Mouse (Mus musculus) adrenal gland, adult 2 months (tissue): ENCODE results near the gene Mlx. TPM values are rescaled to one million over a fixed set of nuclear protein-coding genes. Genes with fewer than 3 reads are reported as not detected.

Experiments used
- DNase-seq: peaks from one replicate; pipeline ENCODE4 v3.0.0; 2021
- polyA plus RNA-seq: library from polyadenylated mRNA; depleted of rRNA; stranded (reverse); fragments of >200 nt; gene quantifications from 2 replicates; pipeline ENCODE4 v1.2.3, GENCODE M21; 2012
- total RNA-seq, 2 experiments: library from RNA; stranded (reverse); gene quantifications; 2 replicates each; pipeline ENCODE4 v1.2.3; 2021

The Mlx gene
- total and polyA plus RNA-seq, 3 experiments, result 42.4 to 72.3 (median 57.8) TPM

DNA sequence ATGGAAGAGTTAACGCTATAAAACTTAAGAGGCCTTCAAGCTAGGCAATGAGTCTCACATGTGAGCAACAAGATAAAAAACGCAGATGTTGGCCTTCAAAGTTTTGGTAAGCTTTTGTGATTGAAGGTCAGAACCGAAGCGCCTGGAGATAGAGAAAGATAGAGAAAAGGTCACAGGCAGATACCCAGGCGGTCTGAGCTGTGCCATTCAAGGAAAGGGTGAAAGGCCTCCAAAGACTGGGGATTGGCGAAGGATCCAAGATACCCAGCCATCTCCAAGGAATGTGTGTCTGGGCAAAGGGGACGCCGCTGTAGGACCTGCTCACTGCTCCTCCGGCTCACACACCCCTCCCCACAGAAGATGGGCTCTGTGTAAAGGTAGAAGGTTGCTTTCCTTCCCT is 22.1 kb upstream of the Mlx start:
- peak; percentile 76 for DNase-seq

DNA sequence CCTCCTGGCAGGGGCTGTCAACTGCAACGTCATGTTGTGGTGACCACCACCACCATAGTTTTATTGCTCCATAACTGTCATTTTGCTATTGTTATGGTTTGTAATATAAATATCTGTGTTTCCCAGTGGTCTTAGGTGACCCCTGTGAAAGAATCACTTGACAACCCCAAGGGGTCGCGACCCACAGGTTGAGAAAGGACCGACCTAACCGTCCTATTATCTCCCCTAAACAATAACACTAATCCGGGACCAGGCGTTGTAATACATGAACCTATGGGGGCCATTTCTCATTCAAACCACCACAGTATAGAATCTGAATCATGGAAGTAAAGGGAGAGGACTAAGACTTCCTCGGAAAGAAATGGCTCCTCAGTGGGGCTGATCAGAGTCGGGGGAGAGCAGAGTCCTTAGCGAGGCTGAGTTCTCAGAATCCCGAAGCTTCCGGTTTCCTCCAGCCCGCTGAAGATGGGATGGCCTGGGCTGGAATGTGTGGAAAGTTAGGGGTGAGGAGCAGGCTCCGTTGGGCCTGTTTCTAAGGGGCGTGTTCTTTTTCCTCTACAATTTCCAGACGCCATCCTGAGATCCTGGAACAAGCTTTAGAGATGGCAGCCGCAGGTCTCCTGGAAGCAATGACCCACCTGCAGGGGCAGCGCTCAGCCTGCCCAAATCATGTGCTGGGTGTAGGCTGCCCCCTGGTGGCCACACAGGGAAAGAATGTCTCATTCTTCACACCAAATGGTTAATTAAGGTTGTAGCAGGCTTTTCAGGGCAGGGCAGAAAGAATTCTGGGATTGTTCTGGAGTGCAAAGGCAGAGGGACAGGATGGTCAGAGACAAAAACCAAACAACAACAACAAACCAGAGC is 20.3 kb upstream of the Mlx start:
- peak; percentile 86 for DNase-seq

DNA sequence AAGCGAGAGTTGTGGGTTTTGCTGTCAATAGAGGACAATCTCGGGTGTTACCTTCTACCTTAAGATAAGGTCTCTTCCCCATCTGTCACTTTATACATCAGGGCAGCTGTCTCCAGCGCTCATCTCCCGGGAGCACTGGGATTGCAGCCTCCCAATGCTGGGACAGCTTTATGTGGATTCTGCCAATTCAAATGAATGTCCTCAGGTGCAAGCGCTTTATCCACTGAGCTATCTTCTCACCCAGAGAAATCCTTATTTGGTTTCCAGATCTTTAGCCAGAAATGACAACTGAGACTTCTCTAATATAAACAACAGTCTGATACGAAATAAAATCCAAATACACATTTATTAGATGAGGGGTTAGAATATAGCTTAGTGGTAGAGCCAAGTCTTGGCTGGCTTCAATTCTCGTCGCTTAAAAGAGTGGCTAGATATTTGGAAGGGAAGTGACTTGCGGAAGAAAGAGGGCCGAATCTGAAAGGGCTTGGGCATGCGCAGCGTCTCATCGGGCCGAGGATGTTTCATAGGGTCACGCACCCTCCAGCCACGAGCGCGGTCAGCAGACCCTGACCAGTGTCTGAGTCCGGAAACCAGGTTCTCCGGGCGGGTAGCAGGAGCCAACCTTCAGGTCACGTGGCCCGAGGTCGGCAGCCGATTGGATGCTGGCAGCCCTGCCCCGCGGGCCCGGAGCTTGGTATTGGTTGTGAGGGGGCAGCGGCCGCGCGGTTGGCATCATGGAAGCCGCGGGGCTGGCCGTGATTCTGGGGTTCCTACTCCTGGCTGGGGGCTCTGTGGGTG is 17.5 kb upstream of the Mlx start, which contains the start of gene Naglu:
TSS of gene Naglu (plus strand) at position 622 of the 798 bp plus-strand sequence.
- peak; percentile 99 for DNase-seq

DNA sequence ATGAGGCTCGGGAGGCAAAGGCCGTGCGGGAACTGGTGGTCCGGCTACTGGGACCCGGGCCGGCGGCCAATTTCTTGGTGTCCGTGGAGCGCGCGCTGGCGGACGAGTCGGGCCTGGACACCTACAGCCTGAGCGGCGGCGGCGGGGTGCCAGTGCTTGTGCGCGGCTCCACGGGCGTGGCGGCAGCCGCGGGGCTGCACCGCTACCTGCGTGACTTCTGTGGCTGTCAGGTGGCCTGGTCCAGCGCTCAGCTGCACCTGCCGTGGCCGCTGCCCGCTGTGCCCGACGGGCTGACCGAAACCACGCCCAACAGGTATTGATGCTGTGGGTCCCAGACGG is 16.9 kb upstream of the Mlx start:
- DNase-seq, result no peak

DNA sequence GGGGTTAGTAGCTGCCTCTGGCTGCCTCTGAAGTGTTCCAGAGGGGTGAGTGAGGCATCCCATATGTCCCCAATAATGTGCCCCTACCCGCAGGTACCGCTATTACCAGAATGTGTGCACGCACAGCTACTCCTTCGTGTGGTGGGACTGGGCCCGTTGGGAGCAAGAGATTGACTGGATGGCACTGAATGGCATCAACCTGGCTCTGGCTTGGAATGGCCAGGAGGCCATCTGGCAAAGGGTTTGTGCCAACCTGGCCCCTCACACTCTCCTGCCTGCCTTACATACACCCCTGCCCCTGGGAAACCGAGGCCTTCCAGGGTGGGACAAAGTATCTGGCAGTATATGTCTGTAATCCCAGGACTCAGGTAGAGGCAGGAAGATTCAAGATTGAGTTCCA is 16.1 kb upstream of the Mlx start:
- DNase-seq, result no peak

DNA sequence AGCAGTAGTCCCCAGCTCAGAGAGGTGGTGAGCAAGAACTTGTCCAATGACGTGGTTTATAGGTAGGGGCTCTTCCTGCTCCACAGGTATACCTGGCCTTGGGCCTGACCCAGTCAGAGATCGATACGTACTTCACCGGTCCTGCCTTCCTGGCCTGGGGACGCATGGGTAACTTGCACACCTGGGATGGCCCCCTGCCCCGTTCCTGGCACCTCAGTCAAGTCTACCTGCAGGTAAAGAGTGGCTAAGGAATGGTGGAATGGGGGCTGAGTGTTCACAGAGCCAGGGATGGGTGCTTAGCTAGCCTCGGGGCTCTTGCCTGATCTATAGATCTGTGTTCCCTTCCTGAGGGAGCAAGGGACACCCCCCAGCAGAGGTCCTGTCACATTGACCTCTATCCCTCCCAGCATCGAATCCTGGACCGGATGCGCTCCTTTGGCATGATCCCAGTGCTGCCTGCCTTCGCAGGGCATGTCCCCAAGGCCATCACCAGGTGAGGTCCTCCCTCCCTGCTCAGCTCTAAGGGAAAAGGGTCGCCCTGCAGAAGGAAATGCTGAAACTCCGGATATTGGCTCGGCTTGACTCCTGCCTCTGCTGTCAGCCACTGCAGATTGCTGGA is 15.2 kb upstream of the Mlx start:
- DNase-seq, result no peak

DNA sequence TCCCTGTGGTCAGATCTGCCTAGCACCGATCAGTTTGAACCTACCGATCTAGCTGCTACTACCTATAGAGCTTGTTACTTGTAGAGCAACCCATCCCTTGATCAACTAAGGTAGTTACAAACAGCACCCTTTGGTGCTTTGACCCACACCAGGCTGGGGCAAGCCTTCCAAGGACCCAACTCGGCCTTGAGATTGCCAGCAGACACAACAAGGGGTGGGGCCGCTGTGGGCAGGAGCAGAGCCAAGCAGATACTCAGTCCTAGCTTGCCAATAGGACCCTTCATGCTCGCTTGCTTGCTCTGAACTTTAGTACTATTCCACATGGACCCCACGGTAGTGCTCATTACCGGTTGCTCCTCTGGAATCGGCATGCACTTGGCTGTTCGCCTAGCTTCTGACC is 9.0 kb upstream of the Mlx start, which contains the start of gene Hsd17b1:
TSS of gene Hsd17b1 (plus strand) at position 291 of the 400 bp plus-strand sequence.
- DNase-seq, result peak; percentile 57

DNA sequence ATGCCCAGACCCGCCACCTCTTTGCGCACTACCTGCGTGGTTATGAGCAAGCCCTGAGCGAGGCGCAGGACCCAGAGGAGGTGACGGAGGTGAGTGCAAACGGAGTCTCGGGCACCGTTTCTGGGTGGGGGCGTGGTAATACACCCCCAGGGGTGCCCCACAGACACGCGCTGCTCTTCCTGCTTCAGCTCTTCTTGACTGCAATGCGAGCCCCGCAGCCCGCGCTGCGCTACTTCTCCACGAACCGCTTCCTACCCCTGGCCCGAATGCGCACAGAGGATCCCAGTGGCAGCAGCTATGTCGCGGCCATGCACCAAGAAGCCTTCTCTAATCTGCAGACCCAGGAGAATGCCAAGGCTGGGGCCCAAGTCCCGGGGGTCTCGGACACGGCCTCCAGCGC is 7.3 kb upstream of the Mlx start:
- DNase-seq, result no peak

DNA sequence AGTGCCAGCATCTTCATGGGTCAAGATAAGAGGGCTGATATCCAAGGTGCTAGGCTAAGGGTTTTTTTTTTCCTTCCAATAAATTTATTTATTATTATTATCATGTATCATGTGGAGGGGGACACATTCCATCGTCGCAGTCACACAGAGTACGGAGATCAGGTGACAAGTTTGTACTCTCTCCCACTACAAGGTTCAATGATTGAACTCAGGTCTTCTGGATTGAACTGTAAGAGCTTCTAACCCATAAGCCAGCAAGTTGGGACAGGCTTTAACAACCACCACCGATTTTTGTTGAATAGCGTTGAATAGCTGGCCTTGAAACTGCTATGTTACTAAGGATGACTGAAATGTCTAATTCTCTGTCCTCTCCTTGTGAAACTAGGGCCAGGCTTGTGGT is 6.7 kb upstream of the Mlx start:
- no peak for DNase-seq

DNA sequence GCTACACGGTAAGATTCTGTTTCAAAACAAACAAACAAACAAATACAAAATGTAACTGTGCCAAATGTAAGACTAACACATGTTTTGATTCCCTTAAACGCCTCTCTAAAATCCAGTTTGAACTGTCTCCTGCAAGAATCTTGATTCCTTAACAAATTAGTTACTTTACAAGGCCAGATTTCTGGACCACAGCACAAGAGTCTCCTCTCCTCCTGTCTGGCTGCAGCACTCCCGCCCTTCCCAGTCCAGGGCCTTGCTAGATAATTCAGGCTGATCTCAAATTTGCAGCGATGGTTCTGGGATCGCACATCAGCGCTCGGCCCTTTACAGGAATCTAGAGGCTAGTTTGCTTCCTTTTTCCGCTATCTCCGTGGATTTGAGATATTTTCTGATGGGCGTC is 5.4 kb upstream of the Mlx start:
- no peak for DNase-seq

DNA sequence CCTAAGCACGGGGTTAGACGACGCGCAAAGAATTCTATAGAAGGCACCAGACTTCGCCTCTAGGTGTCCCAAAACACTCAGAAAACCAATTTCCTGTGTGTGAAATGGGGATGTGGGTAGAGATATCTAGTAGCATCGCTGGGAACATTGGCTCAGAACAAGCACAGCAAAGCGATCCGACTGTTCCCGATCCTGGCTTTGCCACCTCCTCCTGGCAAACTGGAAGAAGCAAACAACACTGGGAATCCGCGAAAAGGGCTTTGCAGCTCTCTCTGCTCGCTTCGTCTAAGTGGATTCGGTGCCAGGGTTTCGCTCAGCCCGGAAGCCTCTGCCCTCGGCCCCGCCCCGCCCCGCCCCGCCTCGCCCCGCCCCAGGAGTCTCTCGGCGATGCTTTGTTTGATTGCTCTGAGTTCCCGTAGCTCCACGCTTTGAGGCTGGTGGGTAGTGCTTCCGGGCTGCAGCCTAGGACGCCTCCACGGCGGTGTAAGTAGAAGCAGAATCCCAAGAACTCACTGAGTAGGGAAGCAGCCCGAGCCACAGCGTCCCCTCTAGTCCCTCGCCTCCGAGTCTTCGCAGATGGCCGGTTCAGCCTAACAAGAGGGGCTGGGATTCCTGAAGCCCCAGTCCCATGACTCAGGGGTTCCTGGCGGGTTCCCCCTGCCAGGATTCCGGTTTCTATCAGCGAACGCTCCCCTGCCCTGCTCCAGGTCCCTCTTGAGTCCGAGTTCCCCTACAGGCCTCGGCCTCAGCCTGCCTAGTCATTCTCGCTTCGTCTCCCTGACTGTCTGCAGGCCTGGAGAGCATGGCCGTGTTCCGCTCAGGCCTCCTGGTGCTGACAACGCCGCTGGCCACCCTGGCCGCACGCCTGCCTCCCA is 4.6 kb upstream of the Mlx start, which contains the start of gene Coasy:
TSS of gene Coasy (plus strand) at position 358 of the 875 bp plus-strand sequence.
- DNase-seq, result peak; percentile 92

DNA sequence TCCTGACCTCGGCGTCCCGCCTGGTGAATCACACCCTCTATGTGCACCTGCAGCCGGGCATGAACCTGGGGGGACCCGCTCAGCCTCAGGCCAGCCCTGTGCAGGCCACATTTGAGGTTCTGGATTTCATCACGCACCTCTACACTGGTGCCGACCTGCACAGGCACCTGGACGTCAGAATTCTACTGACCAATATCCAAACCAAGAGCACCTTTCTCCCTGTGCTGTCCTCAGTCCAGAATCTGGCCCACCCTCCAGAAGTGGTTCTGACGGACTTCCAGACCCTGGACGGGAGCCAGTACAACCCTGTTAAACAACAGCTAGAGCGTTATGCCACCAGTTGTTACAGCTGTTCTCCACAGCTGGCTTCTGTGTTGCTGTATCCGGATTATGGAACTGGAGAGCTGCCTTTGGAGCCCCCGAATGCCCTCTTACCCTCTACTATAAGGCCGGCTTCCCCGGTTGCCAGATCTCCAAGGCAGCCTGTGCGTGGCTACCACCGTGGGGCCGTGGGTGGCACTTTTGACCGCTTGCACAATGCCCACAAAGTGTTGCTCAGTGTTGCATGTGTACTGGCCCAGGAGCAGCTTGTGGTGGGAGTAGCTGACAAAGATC is 3.9 kb upstream of the Mlx start:
- DNase-seq, result peak; percentile 67

DNA sequence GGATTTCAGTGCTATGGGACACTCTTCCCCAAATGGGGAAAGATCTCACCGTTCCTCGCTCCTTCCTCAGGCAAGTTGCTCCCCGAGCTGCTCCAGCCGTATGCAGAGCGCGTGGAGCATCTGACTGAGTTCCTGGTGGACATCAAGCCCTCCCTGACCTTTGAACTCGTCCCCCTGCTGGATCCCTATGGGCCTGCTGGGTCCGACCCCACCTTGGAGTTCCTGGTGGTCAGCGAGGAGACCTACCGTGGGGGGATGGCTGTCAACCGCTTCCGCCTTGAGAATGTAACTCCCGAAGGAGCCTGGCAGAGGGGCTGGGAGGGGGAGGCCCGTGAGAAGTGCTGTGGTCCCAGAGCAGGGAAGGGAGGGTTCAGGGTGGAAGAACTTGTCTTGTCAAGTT is 2.8 kb upstream of the Mlx start:
- DNase-seq, result no peak

DNA sequence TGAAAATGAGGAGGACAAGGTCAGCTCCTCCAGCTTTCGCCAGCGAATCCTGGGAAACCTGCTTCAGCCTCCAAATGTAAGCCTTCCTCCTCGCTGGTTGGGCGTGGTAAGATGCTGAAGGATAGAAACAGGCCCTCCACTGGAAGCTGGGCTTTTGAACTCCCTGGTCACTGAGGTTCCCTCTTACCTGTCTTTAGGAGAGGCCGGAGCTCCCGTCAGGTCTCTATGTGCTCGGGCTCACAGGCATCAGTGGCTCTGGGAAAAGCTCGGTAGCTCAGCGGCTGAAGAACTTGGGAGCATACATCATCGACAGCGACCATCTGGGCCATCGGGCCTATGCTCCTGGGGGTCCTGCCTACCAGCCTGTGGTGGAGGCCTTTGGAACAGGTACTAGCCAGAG is 2.3 kb upstream of the Mlx start:
- DNase-seq, result no peak

DNA sequence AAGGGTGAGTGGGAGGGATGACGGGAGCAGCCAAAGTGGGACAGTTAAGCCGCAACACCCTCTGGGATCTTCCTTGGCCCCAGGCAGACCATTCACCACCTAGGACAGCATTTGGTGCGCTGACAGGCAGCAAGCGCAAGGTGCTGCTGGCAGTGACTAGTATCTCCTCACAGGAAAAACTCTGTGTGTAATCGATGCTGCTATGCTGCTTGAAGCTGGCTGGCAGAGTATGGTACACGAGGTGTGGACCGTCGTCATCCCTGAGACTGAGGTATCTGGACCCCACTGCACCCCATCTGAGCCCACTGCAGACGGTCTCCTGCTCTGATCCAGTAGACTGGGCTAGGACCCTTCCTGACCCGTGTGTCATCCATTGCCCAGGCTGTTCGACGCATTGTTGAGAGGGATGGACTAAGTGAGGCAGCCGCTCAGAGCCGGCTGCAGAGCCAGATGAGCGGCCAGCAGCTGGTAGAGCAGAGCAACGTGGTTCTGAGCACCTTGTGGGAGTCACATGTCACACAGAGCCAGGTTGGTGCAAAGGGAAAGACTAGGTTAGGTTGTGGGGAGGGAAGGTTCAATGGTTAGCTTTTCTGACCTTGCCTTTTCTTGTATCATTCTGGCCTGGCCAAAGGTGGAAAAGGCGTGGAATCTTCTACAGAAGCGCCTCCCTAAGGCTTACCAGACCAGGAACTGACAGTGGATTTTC is 1.3 kb upstream of the Mlx start:
- peak; percentile 8 for DNase-seq

DNA sequence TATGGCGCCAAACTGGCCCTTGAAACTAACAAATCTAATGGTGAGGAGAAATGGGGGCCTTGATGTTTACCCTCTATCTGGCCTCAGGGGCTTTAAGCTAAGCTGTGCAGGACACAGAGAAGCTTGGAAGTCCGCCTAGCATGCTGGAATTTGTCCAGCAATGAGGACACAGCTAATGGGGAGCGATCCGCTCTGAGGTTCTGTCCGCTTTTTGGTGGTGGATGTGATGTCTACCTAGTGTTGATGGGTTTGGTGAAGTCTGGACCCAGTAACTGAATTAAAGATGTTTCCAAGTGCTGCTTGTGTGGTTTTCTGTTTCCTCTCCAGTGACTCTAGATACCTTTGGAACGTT is 778 bp upstream of the Mlx start:
- peak; percentile 25 for DNase-seq

DNA sequence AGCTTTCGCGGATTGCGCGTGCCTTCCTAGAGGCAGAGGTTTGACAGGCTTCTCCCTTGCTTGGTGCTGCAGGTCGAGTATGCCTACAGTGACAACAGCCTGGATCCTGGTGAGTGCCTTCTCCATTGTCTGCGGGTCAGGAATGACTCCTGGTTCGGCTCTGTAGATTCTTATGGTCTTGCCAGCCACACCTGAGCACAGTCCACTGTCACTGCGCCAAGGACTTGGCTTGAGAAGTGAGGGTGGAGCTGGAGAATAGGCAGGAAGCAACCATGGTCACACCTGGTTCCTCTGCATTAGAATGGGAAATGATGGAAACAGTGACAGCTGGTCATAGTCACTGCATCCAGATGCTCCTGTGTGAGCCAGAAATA is 592 bp downstream of the Mlx start:
- DNase-seq, result no peak

DNA sequence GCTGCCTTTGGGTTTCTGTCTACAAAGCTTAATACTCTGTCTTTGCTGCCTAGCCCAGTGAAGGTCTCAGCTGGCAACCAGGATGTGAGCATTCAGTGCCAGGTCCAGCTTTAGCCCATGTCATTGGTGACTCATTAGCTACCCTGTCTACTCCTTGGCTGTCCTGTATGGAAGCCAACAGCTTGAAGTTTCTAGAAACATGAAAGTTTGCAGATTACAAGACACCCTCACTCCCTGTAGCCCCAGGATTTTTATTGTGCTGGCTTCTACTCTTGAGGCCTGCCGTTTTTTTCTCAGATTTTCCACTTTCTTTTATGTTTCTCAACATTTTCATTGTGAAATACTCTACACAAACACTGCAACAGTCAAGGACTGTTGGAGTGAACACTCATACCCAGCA is 2.9 kb downstream of the Mlx start:
- peak; percentile 70 for DNase-seq

DNA sequence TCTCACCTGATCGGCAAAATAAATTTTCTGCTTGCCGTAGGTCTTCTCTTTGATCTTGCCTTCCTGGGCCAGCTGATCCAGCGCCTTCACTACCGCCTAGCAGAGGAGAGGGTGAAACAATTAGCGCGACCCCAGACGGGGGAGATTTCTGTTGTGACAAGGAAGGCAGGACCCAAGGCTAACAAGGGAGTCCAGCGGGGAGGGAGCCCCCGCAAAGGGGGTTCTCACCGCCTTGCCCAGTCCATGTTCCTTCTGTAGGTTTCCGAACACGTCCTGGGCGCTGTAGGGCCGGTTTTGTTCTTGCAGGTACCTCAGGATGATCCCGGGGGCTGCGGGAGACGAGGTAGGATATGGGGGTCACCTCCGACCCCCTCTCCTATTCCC is 7.8 kb downstream of the Mlx start:
- DNase-seq, result no peak

DNA sequence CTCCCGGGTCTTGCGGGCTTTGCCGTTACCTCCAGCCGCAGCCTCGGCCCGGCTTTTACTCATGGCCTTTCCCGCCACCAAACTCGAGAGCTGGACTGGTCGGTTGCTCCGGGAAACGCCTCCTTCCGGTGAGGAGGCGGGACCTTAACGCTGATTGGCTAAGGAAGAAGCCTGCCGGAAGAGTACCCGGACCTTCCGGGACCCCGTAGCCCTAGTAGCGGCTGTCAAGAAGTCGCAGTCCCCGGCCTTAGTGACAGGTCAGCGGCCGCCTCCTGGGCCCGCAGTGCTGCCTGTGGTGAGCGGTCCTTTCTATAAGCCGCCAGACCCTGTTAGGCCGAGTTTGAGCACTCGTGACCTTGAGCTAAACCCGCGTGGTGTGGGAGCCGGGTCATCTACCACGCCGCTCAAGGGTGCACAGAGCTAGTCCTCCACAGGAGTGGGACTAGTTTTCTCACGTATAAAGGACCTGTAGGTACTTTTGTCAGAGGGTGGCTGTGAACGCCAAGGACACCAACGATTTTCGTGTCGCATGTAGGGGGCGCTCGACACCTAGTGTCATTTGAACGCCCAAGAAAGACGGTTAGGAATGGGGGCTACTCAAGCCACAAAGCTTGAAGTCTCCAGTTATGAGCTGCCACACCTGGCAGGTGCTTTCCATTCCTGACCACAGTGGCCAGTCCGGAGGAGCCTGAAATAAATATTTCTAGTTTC is 8.4 kb downstream of the Mlx start, which contains the start of gene Psmc3ip:
TSS of gene Psmc3ip (minus strand) at position 123 of the 711 bp plus-strand sequence.
- DNase-seq, result peak; percentile 97
